Mouse (Mus musculus): Measurements from ENCODE around the gene Utrn. TPM values are rescaled to one million over a fixed set of nuclear protein-coding genes. Genes with fewer than 3 reads are reported as not detected.

Gene Utrn
- total RNA-seq, 2 experiments from 2014 or later = 91.1 to 101 TPM

GRCm38 (mm10) chr10:12339005-12339703 lies 530.0 kb downstream of the Utrn start:
- DNase-seq (ENCODE audit: low spot score in 2 of 2) = no peak

Other genes with a start within 250 kb of the Utrn start
- 1 to 10 TPM; 8.4 to 9.7 TPM for gene Stx11, start 94.9 kb upstream of the Utrn start, total RNA-seq (2021)
- gene Sf3b5, start 136.0 kb upstream of the Utrn start, total RNA-seq (2021) = 10 to 100 TPM; 13.1 TPM
- gene Plagl1, start 191.1 kb upstream of the Utrn start, total RNA-seq (2021) = 100 to 1,000 TPM; 111 to 114 TPM

All from adrenal gland, postnatal 4 days (tissue).